Mouse (Mus musculus): ENCODE results near the gene Zfhx3. TPM values are rescaled to one million over a fixed set of nuclear protein-coding genes. Genes with fewer than 3 reads are reported as not detected.

Zfhx3 gene
- total RNA-seq, 2 experiments from 2014 or later = 4.2 to 5.5 TPM

GRCm38 (mm10) chr8:108827428-108827827 lies 885.0 kb downstream of the Zfhx3 start:
- no peak for DNase-seq (ENCODE audit: low spot score in 2 of 2)

- DNase-seq (ENCODE audit: low spot score in 2 of 2) = peak; percentile 9 to 12
Observed at GRCm38 (mm10) chr8:108829305-108829717, 886.9 kb downstream of the Zfhx3 start.

- no peak for DNase-seq (ENCODE audit: low spot score in 2 of 2)
Observed at GRCm38 (mm10) chr8:108835143-108835542, 892.7 kb downstream of the Zfhx3 start.

GRCm38 (mm10) chr8:108837788-108838187 lies 895.3 kb downstream of the Zfhx3 start:
- no peak for DNase-seq (ENCODE audit: low spot score in 2 of 2)

- DNase-seq (ENCODE audit: low spot score in 2 of 2) = no peak
Observed at GRCm38 (mm10) chr8:108838761-108839160, 896.3 kb downstream of the Zfhx3 start.

- DNase-seq (ENCODE audit: low spot score in 2 of 2) = no peak
Observed at GRCm38 (mm10) chr8:108842307-108842706, 899.9 kb downstream of the Zfhx3 start.

- DNase-seq (ENCODE audit: low spot score in 2 of 2) = no peak
Observed at GRCm38 (mm10) chr8:108846174-108846573, 903.7 kb downstream of the Zfhx3 start.

GRCm38 (mm10) chr8:108846827-108847226 lies 904.4 kb downstream of the Zfhx3 start:
- no peak for DNase-seq (ENCODE audit: low spot score in 2 of 2)

- no peak for DNase-seq (ENCODE audit: low spot score in 2 of 2)
Observed at GRCm38 (mm10) chr8:108847356-108847755, 904.9 kb downstream of the Zfhx3 start.

- no peak for DNase-seq (ENCODE audit: low spot score in 2 of 2)
Observed at GRCm38 (mm10) chr8:108848484-108848883, 906.0 kb downstream of the Zfhx3 start.

- DNase-seq (ENCODE audit: low spot score in 2 of 2) = no peak
Observed at GRCm38 (mm10) chr8:108853028-108853427, 910.6 kb downstream of the Zfhx3 start.

GRCm38 (mm10) chr8:108854444-108855102 lies 912.1 kb downstream of the Zfhx3 start:
- no peak for DNase-seq (ENCODE audit: low spot score in 2 of 2)

GRCm38 (mm10) chr8:108859001-108859400 lies 916.6 kb downstream of the Zfhx3 start:
- no peak for DNase-seq (ENCODE audit: low spot score in 2 of 2)

GRCm38 (mm10) chr8:108859983-108860382 lies 917.5 kb downstream of the Zfhx3 start:
- no peak for DNase-seq (ENCODE audit: low spot score in 2 of 2)

- no peak for DNase-seq (ENCODE audit: low spot score in 2 of 2)
Observed at GRCm38 (mm10) chr8:108863440-108863839, 921.0 kb downstream of the Zfhx3 start.

GRCm38 (mm10) chr8:108866430-108866829 lies 924.0 kb downstream of the Zfhx3 start:
- no peak for DNase-seq (ENCODE audit: low spot score in 2 of 2)

GRCm38 (mm10) chr8:108867482-108868258 lies 925.2 kb downstream of the Zfhx3 start:
- DNase-seq (ENCODE audit: low spot score in 2 of 2) = no peak

- DNase-seq (ENCODE audit: low spot score in 2 of 2) = no peak
Observed at GRCm38 (mm10) chr8:108868259-108869090, 926.0 kb downstream of the Zfhx3 start.

- DNase-seq (ENCODE audit: low spot score in 2 of 2) = no peak
Observed at GRCm38 (mm10) chr8:108869420-108869819, 927.0 kb downstream of the Zfhx3 start.

- DNase-seq (ENCODE audit: low spot score in 2 of 2) = no peak
Observed at GRCm38 (mm10) chr8:108869935-108870334, 927.5 kb downstream of the Zfhx3 start.

- DNase-seq (ENCODE audit: low spot score in 2 of 2) = no peak
Observed at GRCm38 (mm10) chr8:108870371-108870770, 927.9 kb downstream of the Zfhx3 start.

- no peak for DNase-seq (ENCODE audit: low spot score in 2 of 2)
Observed at GRCm38 (mm10) chr8:108875722-108876121, 933.3 kb downstream of the Zfhx3 start.
